Mouse (Mus musculus) cerebellum, adult 8-10 months (tissue): ENCODE measurements around the gene Poln.
A peak's percentile ranks its signal among the peaks of the same experiment; 100 is the strongest.

Source experiments
- DNase-seq: peaks from one replicate; pipeline ENCODE4 v3.0.0; 2022

The Poln gene

GRCm38 (mm10) chr5:34168950-34169891 is at the start of gene Poln, which contains the start of gene Haus3:
TSS of gene Poln (minus strand) at chr5:34169448.
TSS of gene Haus3 (minus strand) at chr5:34169527.
- DNase-seq, result peak; percentile 94

- DNase-seq, result no peak
Observed at GRCm38 (mm10) chr5:34218672-34219071, 49.4 kb upstream of the Poln start.

- DNase-seq, result no peak
Observed at GRCm38 (mm10) chr5:34217756-34218155, 48.5 kb upstream of the Poln start.

- no peak for DNase-seq
Observed at GRCm38 (mm10) chr5:34216025-34216424, 46.8 kb upstream of the Poln start.

GRCm38 (mm10) chr5:34213659-34214058 is 44.4 kb upstream of the Poln start:
- no peak for DNase-seq

- DNase-seq, result peak; percentile 77
Observed at GRCm38 (mm10) chr5:34210279-34210678, 41.0 kb upstream of the Poln start.

- DNase-seq, result no peak
Observed at GRCm38 (mm10) chr5:34207503-34207902, 38.3 kb upstream of the Poln start.

- no peak for DNase-seq
Observed at GRCm38 (mm10) chr5:34205788-34206187, 36.5 kb upstream of the Poln start.

GRCm38 (mm10) chr5:34204911-34205310 is 35.7 kb upstream of the Poln start:
- peak; percentile 82 for DNase-seq

- DNase-seq, result no peak
Observed at GRCm38 (mm10) chr5:34202006-34202405, 32.8 kb upstream of the Poln start.

GRCm38 (mm10) chr5:34201396-34201795 is 32.1 kb upstream of the Poln start:
- DNase-seq, result no peak

GRCm38 (mm10) chr5:34198615-34199014 is 29.4 kb upstream of the Poln start:
- DNase-seq, result no peak

- DNase-seq, result no peak
Observed at GRCm38 (mm10) chr5:34197243-34197642, 28.0 kb upstream of the Poln start.

GRCm38 (mm10) chr5:34196423-34196822 is 27.2 kb upstream of the Poln start:
- no peak for DNase-seq

- DNase-seq, result no peak
Observed at GRCm38 (mm10) chr5:34195786-34196185, 26.5 kb upstream of the Poln start.

GRCm38 (mm10) chr5:34194975-34195662 is 25.9 kb upstream of the Poln start:
- no peak for DNase-seq

GRCm38 (mm10) chr5:34194426-34194825 is 25.2 kb upstream of the Poln start:
- DNase-seq, result no peak

- no peak for DNase-seq
Observed at GRCm38 (mm10) chr5:34191843-34192242, 22.6 kb upstream of the Poln start.

- DNase-seq, result no peak
Observed at GRCm38 (mm10) chr5:34191021-34191420, 21.8 kb upstream of the Poln start.

- DNase-seq, result no peak
Observed at GRCm38 (mm10) chr5:34189521-34189920, 20.3 kb upstream of the Poln start.

GRCm38 (mm10) chr5:34188856-34189255 is 19.6 kb upstream of the Poln start:
- no peak for DNase-seq

GRCm38 (mm10) chr5:34187601-34188316 is 18.5 kb upstream of the Poln start, which contains the start of gene Mxd4:
TSS of gene Mxd4 (minus strand) at chr5:34187720.
- DNase-seq, result peak; percentile 99

- DNase-seq, result no peak
Observed at GRCm38 (mm10) chr5:34186961-34187391, 17.7 kb upstream of the Poln start.
